Mouse (Mus musculus) stomach, embryonic 14.5 days (tissue): ENCODE measurements around the gene Slfn14. TPM values are rescaled to one million over a fixed set of nuclear protein-coding genes. Genes with fewer than 3 reads are reported as not detected.
A peak's percentile ranks its signal among the peaks of the same experiment; 100 is the strongest.
"Not testable (repeated sequence)": the region's sequence is repeated elsewhere in the genome, so short reads cannot be mapped to it uniquely, and the experiment has no call there.

Experiments used
- ATAC-seq: fragments of 200-750 bp; cut with Nextera tagmentation; 2 replicates; pipeline ENCODE4 v1.8.0; 2017; ENCODE audit warnings: low read depth, moderate TSS enrichment; ENCODE audit not compliant: insufficient number of reproducible peaks, insufficient read depth, low FRiP score
- H3K27ac ChIP-seq: fragments of 300-500 bp; sonication (generic); 2 replicates; pipeline ENCODE4 v1.5.1; 2014; ENCODE audit warnings: mild to moderate bottlenecking, low read length, moderate library complexity, mixed read lengths
- H3K27me3 ChIP-seq: fragments of 300-500 bp; sonication (generic); 2 replicates; pipeline ENCODE4 v1.6.1; 2014; ENCODE audit warnings: low read length, control low read depth, mixed read lengths; ENCODE audit not compliant: control insufficient read depth, insufficient read depth
- H3K36me3 ChIP-seq: fragments of 300-500 bp; sonication (generic); 2 replicates; pipeline ENCODE4 v1.6.1; 2014; ENCODE audit warnings: mild to moderate bottlenecking, control low read depth, low read length, moderate library complexity, mixed read lengths; ENCODE audit not compliant: control insufficient read depth, insufficient read depth
- H3K4me1 ChIP-seq: fragments of 300-500 bp; sonication (generic); 2 replicates; pipeline ENCODE4 v1.6.1; 2014; ENCODE audit warnings: low read length, control low read depth, mixed read lengths; ENCODE audit not compliant: control insufficient read depth, insufficient read depth
- H3K4me2 ChIP-seq: fragments of 300-500 bp; sonication (generic); replicated peaks from 2 replicates; pipeline ENCODE4 v1.6.1; 2014; ENCODE audit warnings: low read depth, low read length, control low read depth
- H3K4me3 ChIP-seq: fragments of 300-500 bp; sonication (generic); 2 replicates; pipeline ENCODE4 v1.5.1; 2014; ENCODE audit warnings: low read depth, low read length, control low read depth
- H3K9ac ChIP-seq: fragments of 300-500 bp; sonication (generic); replicated peaks from 2 replicates; pipeline ENCODE4 v1.6.1; 2014; ENCODE audit warnings: low read depth, mild to moderate bottlenecking, control low read depth, low read length, moderate library complexity, mixed read lengths
- H3K9me3 ChIP-seq: fragments of 300-500 bp; sonication (generic); 2 replicates; pipeline ENCODE4 v1.6.1; 2016; ENCODE audit warnings: low read depth, low read length, control low read depth; ENCODE audit not compliant: control insufficient read depth
- WGBS: fragments of 180-500 bp; shearing (Covaris S2); extraction: QIAGEN DNeasy Blood & Tissue Kit; methylation state at CpG from one replicate; pipeline ENCODE4 v1.1.7; 2014; 5-methylcytosine and 5-hydroxymethylcytosine counted together
- polyA plus RNA-seq: library from polyadenylated mRNA; unstranded; fragments of >200 nt; fragmentation: Nextera tagmentation; extraction: Ambion mirVana; gene quantifications from 2 replicates; pipeline ENCODE4 v1.2.1, GENCODE M21; 2014

The Slfn14 gene
- polyA plus RNA-seq, 1 experiment from 2014 or later: 0.14 TPM

- Histone ChIP-seq H3K4me2 (no peak overlapping the region), H3K27ac (no peak overlapping the region), H3K9ac (no peak overlapping the region), H3K4me3 (no peak overlapping the region), H3K4me1 (no peaks in the 10 kb centered on the region), H3K9me3 (no peaks in the 10 kb centered on the region), H3K27me3 (no peaks in the 10 kb centered on the region), H3K36me3 (no peaks in the 10 kb centered on the region)
- ATAC-seq: no peak
- 12% methylated on average over 2 of the region's 2 CpGs for WGBS
Measured at GRCm38 (mm10) chr11:83271951-83272843, 14.3 kb downstream of the Slfn14 start.

GRCm38 (mm10) chr11:83271151-83271950 is 15.2 kb downstream of the Slfn14 start:
- Histone ChIP-seq H3K9me3 (no peaks in the 10 kb centered on the region), H3K36me3 (no peaks in the 10 kb centered on the region), H3K4me1 (no peaks in the 10 kb centered on the region), H3K4me2 (peak overlapping the region; percentile 53), H3K9ac (no peak overlapping the region), H3K4me3 (peak overlapping the region; percentile 33), H3K27me3 (no peaks in the 10 kb centered on the region), H3K27ac (peak overlapping the region; percentile 68; the same call in 1 of the 2 replicates)
- peak; percentile 87 for ATAC-seq
- WGBS: under 1% methylated on average over 26 of the region's 26 CpGs

- no peaks in the 10 kb centered on the region for H3K4me1 ChIP-seq
- peak; percentile 60; the same call in 1 of the 2 replicates for ATAC-seq
- no peaks in the 10 kb centered on the region for H3K36me3 ChIP-seq
- WGBS: 2% methylated on average over 6 of the region's 6 CpGs
- H3K4me3 ChIP-seq: peak overlapping the region; percentile 33
- H3K4me2 ChIP-seq: peak overlapping the region; percentile 53
- H3K9me3 ChIP-seq: no peaks in the 10 kb centered on the region
- H3K9ac ChIP-seq: no peak overlapping the region
- no peaks in the 10 kb centered on the region for H3K27me3 ChIP-seq
- H3K27ac ChIP-seq: no peak overlapping the region
Measured at GRCm38 (mm10) chr11:83270842-83271150, 15.7 kb downstream of the Slfn14 start.

GRCm38 (mm10) chr11:83263146-83263545 is 23.4 kb downstream of the Slfn14 start:
- no peak overlapping the region for H3K9ac ChIP-seq
- WGBS: 60% methylated on average over 3 of the region's 3 CpGs

GRCm38 (mm10) chr11:83262673-83263072 is 23.9 kb downstream of the Slfn14 start:
- no peak overlapping the region for H3K9ac ChIP-seq
- no peak for ATAC-seq
- no peak overlapping the region for H3K4me2 ChIP-seq
- H3K9me3 ChIP-seq: no peaks in the 10 kb centered on the region
- H3K27ac ChIP-seq: no peak overlapping the region
- no peaks in the 10 kb centered on the region for H3K4me1 ChIP-seq
- no peaks in the 10 kb centered on the region for H3K27me3 ChIP-seq
- no peaks in the 10 kb centered on the region for H3K36me3 ChIP-seq
- no peak overlapping the region for H3K4me3 ChIP-seq
- 95% methylated on average over 1 of the region's 1 CpGs for WGBS

More at GRCm38 (mm10) chr11:83263146-83263545, 23.4 kb downstream of the Slfn14 start:
- no peaks in the 10 kb centered on the region for H3K9me3 ChIP-seq
- no peak overlapping the region for H3K27ac ChIP-seq
- no peak for ATAC-seq
- no peaks in the 10 kb centered on the region for H3K4me1 ChIP-seq
- no peaks in the 10 kb centered on the region for H3K27me3 ChIP-seq
- no peak overlapping the region for H3K4me3 ChIP-seq
- no peak overlapping the region for H3K4me2 ChIP-seq
- H3K36me3 ChIP-seq: no peaks in the 10 kb centered on the region

- H3K27ac ChIP-seq, H3K4me1 ChIP-seq, H3K9ac ChIP-seq, H3K4me2 ChIP-seq, H3K9me3 ChIP-seq, ATAC-seq, H3K36me3 ChIP-seq, H3K4me3 ChIP-seq, H3K27me3 ChIP-seq: not testable (repeated sequence)
- WGBS: 33% methylated on average over 5 of the region's 5 CpGs
Measured at GRCm38 (mm10) chr11:83257211-83257610, 29.3 kb downstream of the Slfn14 start.

- H3K4me3 ChIP-seq: no peak overlapping the region
- no peaks in the 10 kb centered on the region for H3K36me3 ChIP-seq
- no peaks in the 10 kb centered on the region for H3K4me1 ChIP-seq
- H3K27ac ChIP-seq: no peak overlapping the region
- no peaks in the 10 kb centered on the region for H3K27me3 ChIP-seq
- H3K9ac ChIP-seq: no peak overlapping the region
- 23% methylated on average over 2 of the region's 2 CpGs for WGBS
- H3K4me2 ChIP-seq: no peak overlapping the region
- no peaks in the 10 kb centered on the region for H3K9me3 ChIP-seq
- no peak for ATAC-seq
Measured at GRCm38 (mm10) chr11:83239811-83240210, 46.7 kb downstream of the Slfn14 start.

GRCm38 (mm10) chr11:83238389-83238788 is 48.1 kb downstream of the Slfn14 start:
- H3K27ac ChIP-seq: no peak overlapping the region
- no peaks in the 10 kb centered on the region for H3K36me3 ChIP-seq
- no peaks in the 10 kb centered on the region for H3K4me1 ChIP-seq
- 87% methylated on average over 2 of the region's 2 CpGs for WGBS
- no peaks in the 10 kb centered on the region for H3K27me3 ChIP-seq
- no peak overlapping the region for H3K9ac ChIP-seq
- H3K9me3 ChIP-seq: no peaks in the 10 kb centered on the region
- no peak overlapping the region for H3K4me3 ChIP-seq
- ATAC-seq: no peak
- H3K4me2 ChIP-seq: no peak overlapping the region
